Mouse (Mus musculus) brain, embryonic 14.5 days (tissue): ENCODE results near the gene Camta1.

Experiments used
- CTCF ChIP-seq: fragments of 200-500 bp; IDR thresholded peaks from 2 replicates; pipeline ENCODE4 v1.5.1; 2012; ENCODE audit warnings: inconsistent platforms, mild to moderate bottlenecking, moderate library complexity, borderline replicate concordance; ENCODE audit not compliant: insufficient read depth, insufficient read length; ENCODE audit errors: extremely low read depth
- POLR2A ChIP-seq: fragments of 200-500 bp; IDR thresholded peaks from 2 replicates; pipeline ENCODE4 v1.6.1; 2012; ENCODE audit warnings: mild to moderate bottlenecking, inconsistent platforms, borderline replicate concordance; ENCODE audit not compliant: poor library complexity, insufficient read depth, insufficient read length, severe bottlenecking; ENCODE audit errors: extremely low read depth

- no peak for TF ChIP-seq POLR2A
- no peak for TF ChIP-seq CTCF
Observed at GRCm38 (mm10) chr4:151661486-151661885, 200.2 kb downstream of the Camta1 start.
